Mouse (Mus musculus): ENCODE results near the gene Actr10.

GRCm38 (mm10) chr12:70944181-70944580 lies 6.5 kb downstream of the Actr10 start:
- TF ChIP-seq CTCF (conservative IDR thresholded peaks at IDR 0.05; ENCODE audit: low read length) (no peak), POU5F1 (IDR thresholded peaks at IDR 0.05; ENCODE audit: borderline replicate concordance, low read length) (no peak)
